20 mouse cellular contexts compared by ENCODE assay signal in the genomic region with DNA sequence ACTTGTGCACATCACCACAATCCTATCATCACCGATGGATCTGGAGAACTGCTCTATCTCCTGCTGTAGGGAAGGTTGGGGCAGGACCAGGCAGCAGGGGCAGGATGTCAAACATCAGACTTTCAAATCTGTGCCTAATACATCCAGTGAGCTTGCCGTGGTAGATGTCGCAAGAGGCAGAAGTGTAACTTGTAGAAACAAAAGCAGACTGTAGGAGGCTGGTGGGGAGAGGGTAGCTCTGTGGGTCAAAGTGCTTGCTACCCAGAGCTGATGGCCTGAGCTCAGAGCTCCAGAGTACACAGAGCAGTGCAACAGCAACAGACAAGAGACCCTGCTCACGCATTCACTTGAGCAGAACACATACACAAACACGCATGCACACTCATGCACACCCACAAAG. TPM values are rescaled to one million over a fixed set of nuclear protein-coding genes. Genes with fewer than 3 reads are reported as not detected.
DNase-seq lines count a peak whose midpoint lies in the region; ATAC-seq and TF ChIP-seq lines count a peak whose summit lies in the region.
"Had no signal": no experiment of that assay in that cellular context is flagged by ENCODE, and none has a peak within 500 bp of the region (broad histone marks: within the 10 kb centered on the region; RNA-seq: fewer than 3 reads in every experiment).

No protein-coding gene starts in this region.

- no peaks in the 10 kb centered on the region for H3K9me3 ChIP-seq in midbrain, embryonic 10.5 days (replicated peaks)
- no peaks in the 10 kb centered on the region for H3K9me3 ChIP-seq in midbrain, embryonic 13.5 days
- H3K9me3 ChIP-seq: neural tube, embryonic 12.5 days had no signal

- no peak for TF ChIP-seq POLR2A in liver, adult 2 months (IDR thresholded peaks at IDR 0.05; ENCODE audit: extremely low read depth, insufficient read depth, low read length)
- TF ChIP-seq POLR2A in thymus, adult 2 months (IDR thresholded peaks at IDR 0.05; ENCODE audit: control insufficient read depth, extremely low read depth, insufficient read depth, low read length, poor library complexity) = no peak

- H3K36me3 ChIP-seq in midbrain, embryonic 10.5 days = no peaks in the 10 kb centered on the region
- no peaks in the 10 kb centered on the region for H3K36me3 ChIP-seq in midbrain, embryonic 13.5 days
- H3K36me3 ChIP-seq in liver, adult 2 months (ENCODE audit: control insufficient read depth, insufficient read depth, low read length) = no peaks in the 10 kb centered on the region
- no peaks in the 10 kb centered on the region for H3K36me3 ChIP-seq in thymus, adult 2 months (ENCODE audit: control insufficient read depth, insufficient read depth, low read length)
- H3K36me3 ChIP-seq: neural tube, embryonic 12.5 days had no signal

- H3K27ac ChIP-seq in midbrain, embryonic 10.5 days (replicated peaks) = peak overlapping the region; percentile 2; the same call in 1 of the 2 replicates
- H3K27ac ChIP-seq in midbrain, embryonic 13.5 days = no peak overlapping the region
- H3K27ac ChIP-seq in liver, adult 2 months (replicated peaks; ENCODE audit: insufficient read depth, low read depth, low read length) = no peak overlapping the region
- H3K27ac ChIP-seq in thymus, adult 2 months (ENCODE audit: control insufficient read depth, insufficient read depth, low read length) = no peak overlapping the region
- H3K27ac ChIP-seq: neural tube, embryonic 12.5 days had no signal

- TF ChIP-seq CTCF in liver, adult 2 months (IDR thresholded peaks at IDR 0.05; ENCODE audit: low read depth, low read length) = 0 out of 2 replicates have a peak, but pooled peaks have one; percentile 22
- TF ChIP-seq CTCF in thymus, adult 2 months (IDR thresholded peaks at IDR 0.05; ENCODE audit: borderline replicate concordance, control insufficient read depth, extremely low read depth, insufficient read depth, low read length, poor library complexity) = no peak

- DNase-seq in cerebellum, adult 9-10 months = peak; percentile 28
- no peak for DNase-seq in cerebellum, postnatal 25 days
- DNase-seq in midbrain, embryonic 10.5 days (ENCODE audit: low spot score) = no peak
- peak; percentile 77 for DNase-seq in liver, adult 2 months (ENCODE audit: extremely low read depth, low read depth, low spot score)
- peak; percentile 74 for DNase-seq in yolk sac, embryonic 10.5 days (ENCODE audit: low spot score)
- DNase-seq in thymus, adult 2 months = no peak
- DNase-seq in lung, adult 18-20 months = no peak
- DNase-seq: adrenal gland, postnatal 14 days; cerebellum, adult 11-12 months; kidney, adult 9 months; thymus, postnatal 4 days had no signal

- peaks cover 34% of the 10 kb centered on the region for H3K4me1 ChIP-seq in midbrain, embryonic 10.5 days
- peaks cover 21% of the 10 kb centered on the region for H3K4me1 ChIP-seq in midbrain, embryonic 13.5 days (replicated peaks)
- H3K4me1 ChIP-seq in liver, adult 2 months (ENCODE audit: control insufficient read depth, insufficient read depth, low read length) = peaks cover 16% of the 10 kb centered on the region
- peaks cover 4% of the 10 kb centered on the region for H3K4me1 ChIP-seq in thymus, adult 2 months (replicated peaks; ENCODE audit: control insufficient read depth, insufficient read depth, low read length)

- ATAC-seq in midbrain, embryonic 13.5 days = no peak
- ATAC-seq: forebrain, embryonic 14.5 days; lung, postnatal 0 days had no signal

- H3K27me3 ChIP-seq in midbrain, embryonic 10.5 days (ENCODE audit: low read depth, poor library complexity, severe bottlenecking) = no peaks in the 10 kb centered on the region; the same call in 1 of the 2 replicates
- H3K27me3 ChIP-seq in midbrain, embryonic 13.5 days = no peaks in the 10 kb centered on the region
- H3K27me3 ChIP-seq in liver, adult 2 months (ENCODE audit: control insufficient read depth, insufficient read depth, low read length) = no peaks in the 10 kb centered on the region
- no peaks in the 10 kb centered on the region for H3K27me3 ChIP-seq in thymus, adult 2 months (ENCODE audit: control insufficient read depth, insufficient read depth, low read length)
- H3K27me3 ChIP-seq: neural tube, embryonic 12.5 days had no signal

- WGBS in midbrain, embryonic 10.5 days = 80% methylated on average over 5 of the region's 5 CpGs
- 75% methylated on average over 5 of the region's 5 CpGs for WGBS in midbrain, embryonic 13.5 days
- WGBS in liver, adult 2 months = 38% methylated on average over 5 of the region's 5 CpGs
- 89% methylated on average over 5 of the region's 5 CpGs for WGBS in thymus, adult 2 months

- no peak overlapping the region for H3K9ac ChIP-seq in midbrain, embryonic 13.5 days (replicated peaks)
- H3K9ac ChIP-seq in liver, adult 2 months (ENCODE audit: low read depth, low read length) = no peak overlapping the region
- H3K9ac ChIP-seq: neural tube, embryonic 12.5 days had no signal

- H3K4me3 ChIP-seq in midbrain, embryonic 10.5 days = no peak overlapping the region
- H3K4me3 ChIP-seq in midbrain, embryonic 13.5 days (replicated peaks) = no peak overlapping the region
- H3K4me3 ChIP-seq in liver, adult 2 months (ENCODE audit: insufficient read depth, low read depth, low read length) = no peak overlapping the region
- H3K4me3 ChIP-seq in thymus, adult 2 months (ENCODE audit: control insufficient read depth, insufficient read depth, low read length) = no peak overlapping the region
- H3K4me3 ChIP-seq: neural tube, embryonic 12.5 days had no signal

- no peaks in the 10 kb centered on the region for H3K79me2 ChIP-seq in liver, adult 2 months (ENCODE audit: control insufficient read depth, insufficient read depth, low read length)

- H3K4me2 ChIP-seq in midbrain, embryonic 13.5 days (replicated peaks) = no peak overlapping the region
- H3K4me2 ChIP-seq: neural tube, embryonic 12.5 days had no signal

RNA-seq across cellular contexts. Expression of a gene that starts 6.1 kb away (rescaled TPM):
- polyA plus RNA-seq in midbrain, embryonic 10.5 days (2016; fragmentation: Nextera tagmentation; extraction: Ambion mirVana) = 30.6 and 35.9 TPM in 2 replicates
- polyA plus RNA-seq in midbrain, embryonic 13.5 days (2015; fragmentation: Nextera tagmentation; extraction: Ambion mirVana) = 24.8 and 26.5 TPM in 2 replicates
- total RNA-seq in liver, adult 2 months (2014; rRNA removed) = 13.1 and 15.2 TPM in 2 replicates
- polyA plus RNA-seq in liver, adult 2 months (2012; rRNA removed) = 8.9 and 10.0 TPM in 2 replicates
- polyA plus RNA-seq in thymus, adult 2 months (2012; rRNA removed) = 42.1 and 45.6 TPM in 2 replicates

RNA-seq across cellular contexts. Expression of a gene that starts 56.9 kb away (rescaled TPM):
- not detected in 2 replicates for polyA plus RNA-seq in midbrain, embryonic 10.5 days (2016; fragmentation: Nextera tagmentation; extraction: Ambion mirVana)
- polyA plus RNA-seq in midbrain, embryonic 13.5 days (2015; fragmentation: Nextera tagmentation; extraction: Ambion mirVana) = 0.74 and 1.2 TPM in 2 replicates
- total RNA-seq in liver, adult 2 months (2014; rRNA removed) = not detected in 2 replicates
- polyA plus RNA-seq in liver, adult 2 months (2012; rRNA removed) = not detected in 2 replicates
- 0.17 TPM in 1 of 2 replicates, not detected in the other for polyA plus RNA-seq in thymus, adult 2 months (2012; rRNA removed)
- total RNA-seq: adrenal gland, postnatal 14 days; CH12.LX; common myeloid progenitor, adult 5-6 weeks; hematopoietic stem cell, adult 5-6 weeks; megakaryocyte, adult 5-6 weeks had no signal
- polyA plus RNA-seq: heart, embryonic 14.5 days had no signal

Comparison
In these comparisons a context has a peak if more than half of its experiments do, and no peak if none do; other contexts are left out.
1. DNase-seq: peak in cerebellum, adult 9-10 months (single experiment), liver, adult 2 months (single experiment) and yolk sac, embryonic 10.5 days (single experiment); none in cerebellum, postnatal 25 days (0 of 2), midbrain, embryonic 10.5 days (single experiment), thymus, adult 2 months (single experiment) and lung, adult 18-20 months (0 of 2).